Mouse (Mus musculus): ENCODE data around the gene Qk.
A peak's percentile ranks its signal among the peaks of the same experiment; 100 is the strongest.

The Qk gene

GRCm38 (mm10) chr17:10319685-10320455 is at the start of gene Qk:
TSS of gene Qk (minus strand) at chr17:10319854.
- DNase-seq = peak; percentile 96

DNA sequence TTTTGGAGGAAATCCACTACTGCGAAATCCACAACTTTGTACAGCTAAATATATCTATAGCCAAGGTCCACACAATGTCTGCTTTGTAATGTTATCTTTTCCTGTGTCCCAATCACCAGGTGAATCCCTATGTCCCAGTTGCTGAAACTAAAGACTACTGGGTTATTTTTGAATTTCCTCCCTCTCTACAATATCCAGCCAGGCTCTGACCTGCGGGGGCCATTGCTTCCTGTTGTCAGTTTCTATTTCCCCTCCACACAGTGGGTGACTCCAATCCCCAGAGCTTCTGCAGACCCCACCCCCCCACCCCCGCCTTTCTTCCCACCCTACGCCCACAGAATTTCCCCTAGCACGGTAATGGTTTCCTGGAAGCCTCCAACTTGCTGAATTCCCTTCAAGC is 47.4 kb upstream of the Qk start:
- no peak for DNase-seq

- DNase-seq = no peak
These were observed 46.9 kb upstream of the Qk start for GRCm38 (mm10) chr17:10366577-10366976.

DNA sequence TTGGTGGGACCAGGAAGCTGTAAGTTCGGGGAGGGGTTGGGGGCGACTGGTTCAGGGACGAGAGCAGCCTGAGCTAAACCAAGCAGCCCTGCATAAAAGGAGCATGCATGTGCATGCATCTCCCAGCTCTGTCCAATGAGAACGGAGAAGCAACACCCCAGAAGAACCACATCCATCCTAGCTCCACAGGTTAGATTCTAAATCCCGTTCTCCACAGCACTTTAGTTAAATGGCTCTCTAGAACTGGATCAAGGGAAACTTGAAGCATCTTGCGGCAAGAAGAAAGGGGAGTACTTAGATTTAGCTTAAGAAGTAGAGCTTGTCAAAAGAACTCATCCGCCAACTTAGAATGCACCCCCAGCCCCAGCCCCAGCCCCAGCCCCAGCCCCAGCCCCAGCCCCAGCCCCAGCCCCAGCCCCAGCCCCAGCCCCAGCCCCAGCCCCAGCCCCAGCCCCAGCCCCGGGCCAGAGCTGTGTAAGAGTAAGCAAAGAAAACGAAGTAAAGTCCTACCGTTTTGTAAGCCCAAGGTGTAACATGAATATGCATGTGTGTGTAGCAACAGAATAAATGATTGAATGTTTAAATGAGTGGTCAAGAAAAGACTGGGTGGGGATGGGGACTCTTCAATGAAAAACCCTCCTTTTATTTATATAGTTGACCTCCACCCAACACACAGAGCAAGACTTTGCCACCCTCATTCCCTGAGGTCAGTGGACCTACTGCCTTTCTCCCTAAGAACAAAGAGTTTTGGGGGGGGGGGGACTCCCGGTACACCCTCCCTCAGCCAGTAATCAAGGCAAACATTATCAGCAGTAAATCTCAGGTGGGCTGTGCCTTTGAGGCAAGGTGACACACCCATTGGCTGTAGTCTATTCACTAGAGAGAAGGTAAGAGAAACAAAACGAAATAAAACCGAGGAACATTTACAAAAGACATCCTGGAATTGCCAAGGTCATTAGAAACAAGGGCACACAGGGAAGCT is 46.1 kb upstream of the Qk start:
- DNase-seq = no peak

- DNase-seq = no peak
These were observed 43.5 kb upstream of the Qk start for GRCm38 (mm10) chr17:10363151-10363550.

DNA sequence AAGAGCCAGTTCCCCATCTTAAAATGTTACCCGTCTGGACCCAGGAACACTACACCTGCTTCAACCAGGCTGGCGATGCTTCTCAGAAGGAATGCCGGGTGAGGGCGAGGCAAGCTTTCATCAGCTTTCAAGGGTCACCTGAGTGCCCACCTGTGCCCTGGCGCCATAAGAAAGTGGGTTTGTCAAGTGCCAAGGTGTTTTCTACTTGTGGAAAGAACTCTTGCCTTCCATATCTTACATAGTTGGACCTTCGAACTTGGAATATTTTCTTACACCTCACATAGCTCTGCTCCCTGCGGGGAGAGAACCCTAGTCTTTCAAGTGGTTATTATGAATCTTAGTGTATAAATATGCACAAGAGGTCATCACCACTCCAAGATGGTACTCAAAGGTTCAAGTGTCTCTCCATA is 42.2 kb upstream of the Qk start:
- no peak for DNase-seq

GRCm38 (mm10) chr17:10360738-10361137 is 41.1 kb upstream of the Qk start:
- no peak for DNase-seq

- no peak for DNase-seq
These were observed 39.8 kb upstream of the Qk start for GRCm38 (mm10) chr17:10359466-10359865.

GRCm38 (mm10) chr17:10357348-10357747 is 37.7 kb upstream of the Qk start:
- DNase-seq = no peak

GRCm38 (mm10) chr17:10356294-10356693 is 36.6 kb upstream of the Qk start:
- no peak for DNase-seq

DNA sequence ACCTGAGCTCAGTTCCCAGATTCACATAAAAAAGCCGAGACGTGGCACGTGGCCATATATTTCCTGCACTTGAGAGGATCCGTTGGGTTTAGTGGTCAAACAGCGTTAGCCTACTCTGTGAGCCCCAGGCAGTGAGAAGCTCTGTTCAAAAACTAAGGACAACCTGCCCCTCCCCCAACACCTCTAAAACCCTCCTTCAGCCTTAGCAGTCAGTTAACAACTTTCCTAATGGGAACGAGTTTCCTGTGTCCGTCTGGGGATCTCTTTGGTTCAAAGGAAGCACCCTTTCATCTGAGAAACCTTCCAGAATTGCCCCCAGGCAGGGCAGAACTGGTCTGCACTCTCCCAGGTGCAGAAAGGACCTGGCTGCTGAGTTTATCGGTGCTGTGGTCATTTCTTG is 36.1 kb upstream of the Qk start:
- no peak for DNase-seq

DNA sequence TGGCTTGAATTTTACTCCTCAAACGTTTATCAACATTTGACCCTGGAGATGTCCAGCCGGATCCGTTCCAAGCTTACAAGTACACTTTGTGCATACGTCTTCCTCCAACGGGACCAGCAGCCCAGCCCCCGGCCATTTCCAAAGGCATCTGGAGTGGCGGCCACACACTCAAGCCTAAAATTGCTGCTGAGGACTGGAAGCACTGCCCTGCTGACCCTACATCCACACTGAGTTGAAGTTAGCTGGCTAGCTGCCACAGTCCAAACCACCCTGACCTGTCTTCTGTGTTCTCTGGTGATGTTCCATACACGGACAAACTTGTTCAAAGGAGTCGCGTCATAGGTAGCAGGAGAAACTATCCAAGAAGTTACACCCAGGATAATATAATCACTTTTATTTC is 18.6 kb upstream of the Qk start:
- DNase-seq = no peak

DNA sequence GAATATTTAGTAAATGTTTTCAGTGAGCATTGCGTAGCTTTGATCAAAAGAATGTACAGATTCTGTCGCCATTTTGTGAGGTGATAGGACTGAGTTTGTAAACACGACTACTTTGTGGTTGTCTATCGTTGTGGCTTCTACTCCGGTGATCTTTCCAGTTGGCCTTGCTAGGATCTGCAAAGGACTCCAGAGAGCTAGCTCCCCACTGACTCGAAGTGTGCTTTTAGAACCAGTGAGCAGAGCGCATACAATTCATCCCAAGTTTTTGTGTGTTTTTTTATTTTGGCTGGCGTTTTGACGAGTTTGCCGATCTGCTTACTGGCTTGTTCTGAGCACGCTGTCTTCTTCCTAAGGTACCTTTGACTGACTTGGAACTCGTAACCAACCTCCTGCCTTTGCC is 16.9 kb upstream of the Qk start:
- no peak for DNase-seq

DNA sequence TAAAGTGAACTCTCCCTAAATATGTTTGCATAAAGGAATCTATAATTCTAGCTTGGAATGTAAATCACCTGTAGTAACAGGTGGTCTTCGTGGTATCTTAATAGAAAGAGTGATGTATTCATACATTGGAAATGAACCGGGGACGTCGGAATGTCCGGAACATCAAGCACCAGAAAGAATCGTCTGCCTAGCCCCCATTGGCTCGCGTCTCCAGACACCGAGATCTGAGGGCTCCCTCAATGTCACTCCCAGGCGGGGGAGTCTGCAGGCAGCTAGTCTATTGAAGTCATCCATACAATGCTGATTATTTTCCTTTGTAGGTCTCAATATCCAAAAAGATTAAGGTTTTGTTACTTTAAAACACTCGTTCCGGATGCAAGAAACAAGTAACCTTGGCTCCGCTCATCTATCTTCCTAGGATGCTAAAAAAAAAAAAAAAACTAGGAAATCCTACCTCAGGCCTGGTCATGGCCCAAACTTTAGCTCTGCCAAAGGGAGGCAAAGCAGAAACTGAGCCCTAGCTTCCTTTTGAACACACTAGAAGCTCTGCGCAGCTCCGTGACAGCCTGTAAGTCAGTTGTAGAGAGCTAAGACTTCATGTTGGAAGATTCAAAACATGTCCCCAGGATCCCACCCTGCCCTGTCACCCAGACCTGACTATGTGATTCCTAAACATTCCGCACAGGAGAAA is 16.3 kb upstream of the Qk start:
- peak; percentile 29 for DNase-seq

- peak; percentile 53 for DNase-seq
These were observed 15.5 kb upstream of the Qk start for GRCm38 (mm10) chr17:10334957-10335690.

DNA sequence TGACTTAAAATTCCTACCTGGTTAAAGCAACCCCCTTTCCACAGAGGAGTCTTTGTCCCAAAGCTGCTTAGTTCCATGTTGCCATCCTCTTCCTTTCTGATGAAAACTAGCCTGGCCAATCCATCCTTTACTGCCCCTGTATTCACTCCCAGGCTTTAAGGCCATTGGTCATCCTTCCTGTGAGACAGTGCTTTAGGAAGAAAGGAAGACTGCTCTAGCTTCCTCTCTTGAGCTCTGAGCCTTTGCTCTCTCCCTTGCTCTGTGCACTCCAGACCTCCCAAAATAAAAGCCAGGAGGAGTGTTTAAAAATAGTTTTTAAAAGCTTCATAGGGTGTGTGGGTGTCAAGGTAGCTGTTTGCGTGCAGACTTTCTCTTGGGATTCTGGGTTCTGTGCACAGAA is 14.8 kb upstream of the Qk start:
- DNase-seq = no peak

DNA sequence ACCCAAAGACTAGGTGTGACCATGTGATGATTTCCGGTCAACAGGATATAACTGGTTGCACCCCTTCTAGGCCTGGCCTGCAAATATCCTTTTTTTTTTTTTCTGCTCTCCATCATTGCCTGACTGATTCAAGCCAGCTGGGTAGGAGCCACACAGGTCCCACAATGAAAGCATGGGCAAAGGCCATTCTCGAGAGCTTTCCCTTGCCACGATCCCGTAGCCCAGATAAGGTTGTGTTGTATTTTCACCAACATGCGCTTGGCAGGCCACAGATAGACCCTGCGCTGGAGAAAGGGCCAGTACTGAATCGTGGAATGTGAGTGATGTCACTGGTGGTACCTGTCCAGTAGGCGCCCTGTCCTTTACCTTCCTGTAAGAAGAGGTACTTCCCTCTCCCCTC is 13.7 kb upstream of the Qk start:
- no peak for DNase-seq

DNA sequence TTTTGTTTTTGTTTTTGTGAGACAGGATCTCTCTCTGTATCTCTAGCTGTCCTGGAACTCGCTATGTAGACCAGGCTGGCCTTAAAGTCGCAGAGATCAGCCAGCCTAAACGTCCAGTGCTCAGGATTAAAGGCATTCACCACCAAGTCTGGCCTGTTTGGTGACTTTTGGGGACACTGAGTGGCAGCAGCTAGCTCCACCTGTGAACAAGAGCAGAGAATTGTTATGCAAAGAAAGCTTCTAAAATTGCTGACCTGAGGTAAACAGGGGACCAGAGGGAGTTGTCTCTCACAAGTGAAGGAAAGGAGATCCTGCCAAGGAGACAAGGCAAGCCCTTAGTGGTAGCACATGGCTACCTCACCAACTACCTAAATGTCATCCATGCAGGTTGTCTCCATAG is 12.5 kb upstream of the Qk start:
- DNase-seq = no peak

- DNase-seq = no peak
These were observed 9.8 kb upstream of the Qk start for GRCm38 (mm10) chr17:10329461-10329860.

DNA sequence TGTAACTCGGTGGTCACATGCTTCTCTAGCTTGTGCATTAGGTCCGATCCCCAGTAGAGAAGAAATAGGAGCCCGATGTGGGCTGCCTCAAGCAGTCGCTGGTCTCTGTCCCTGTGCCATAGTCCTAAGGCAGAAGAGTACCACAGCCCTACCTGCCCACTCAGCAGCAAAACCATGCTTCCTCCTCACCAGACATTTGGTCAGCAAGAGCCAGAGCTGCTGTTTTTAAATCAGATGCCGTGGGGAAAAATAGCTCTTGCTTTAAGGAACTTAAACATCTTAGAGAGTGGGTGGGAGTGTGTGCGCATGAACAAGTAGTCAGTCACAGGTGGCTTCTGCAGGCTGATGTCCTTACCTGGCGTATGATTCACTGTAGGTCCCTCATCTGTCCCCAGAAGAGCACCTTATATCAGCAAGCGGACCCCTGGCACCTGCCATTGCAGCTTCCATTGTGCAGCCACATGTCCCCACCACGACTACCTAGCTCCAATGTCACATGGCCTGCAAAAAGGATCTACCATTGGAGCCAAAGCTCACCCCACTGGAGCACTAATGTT is 9.0 kb upstream of the Qk start:
- DNase-seq = no peak

DNA sequence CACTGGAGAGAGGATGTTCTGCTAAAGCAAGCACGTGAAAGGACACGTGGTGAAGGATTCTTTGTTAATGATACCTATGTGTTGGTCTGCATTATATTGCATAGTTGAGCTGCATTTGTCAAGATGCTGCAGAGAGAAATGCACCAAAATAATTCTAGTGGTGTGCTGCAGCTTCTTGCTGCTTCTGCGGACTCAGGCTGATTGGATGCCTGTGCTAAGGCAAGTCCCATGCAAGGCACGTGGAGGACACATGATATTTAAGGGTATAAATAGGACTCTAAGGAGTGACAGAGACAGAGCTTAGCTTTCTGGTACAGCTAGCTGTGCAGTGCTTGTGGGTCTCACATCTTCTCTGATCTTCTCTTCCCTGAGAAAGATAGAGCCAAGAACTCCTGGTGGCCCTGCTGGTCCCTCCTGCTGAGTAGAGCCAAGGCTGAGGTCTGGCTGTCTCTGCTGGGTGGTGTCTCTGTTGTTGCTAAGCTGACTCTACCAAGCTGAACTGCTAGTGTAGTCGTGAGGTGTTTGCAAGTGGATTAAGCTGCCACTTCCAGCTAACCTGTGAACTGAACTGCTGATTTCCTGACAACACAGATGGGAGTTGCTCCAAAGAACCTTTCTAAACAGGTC is 8.0 kb upstream of the Qk start:
- DNase-seq = no peak

DNA sequence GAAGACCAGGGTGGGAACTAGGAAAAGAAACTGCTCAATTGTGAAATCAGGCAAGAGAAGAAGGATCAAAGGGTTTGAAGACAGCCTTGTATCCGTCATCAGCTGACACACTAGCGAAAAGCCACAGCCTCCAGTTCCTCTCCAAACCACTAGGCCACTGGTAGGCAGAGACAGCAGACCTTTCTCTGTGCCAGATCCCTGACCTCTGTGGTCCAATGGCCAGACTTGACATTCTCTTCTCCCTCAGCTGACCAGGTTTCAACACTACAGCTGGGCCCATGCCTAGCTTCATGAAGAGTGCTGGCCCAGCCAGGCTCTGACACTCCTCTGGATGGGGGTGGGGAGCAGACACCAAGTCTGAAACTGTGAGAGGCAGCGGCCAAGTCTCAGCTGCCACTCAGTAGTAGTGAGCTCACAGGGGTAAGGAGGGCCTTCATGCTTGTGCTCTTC is 7.0 kb upstream of the Qk start:
- DNase-seq = no peak

All from thymus, postnatal 25 days (tissue).